22 mouse cellular contexts compared by ENCODE assay signal in genomic region chr2:29732559-29732958, GRCm38 (mm10). TPM values are rescaled to one million over a fixed set of nuclear protein-coding genes. Genes with fewer than 3 reads are reported as not detected.
"Had no signal": no experiment of that assay in that cellular context is flagged by ENCODE, and none has a peak within 500 bp of the region (broad histone marks: within the 10 kb centered on the region; RNA-seq: fewer than 3 reads in every experiment).

No protein-coding gene starts in this region.

- H3K4me2 ChIP-seq: hindbrain, embryonic 15.5 days; liver, embryonic 13.5 days; lung, embryonic 15.5 days; midbrain, embryonic 11.5 days; midbrain, embryonic 15.5 days; neural tube, embryonic 12.5 days had no signal

- H3K27me3 ChIP-seq: hindbrain, embryonic 15.5 days; liver, embryonic 13.5 days; lung, embryonic 15.5 days; megakaryocyte, embryonic 14.5 days; midbrain, embryonic 15.5 days; neural tube, embryonic 12.5 days had no signal

- H3K9me3 ChIP-seq: hindbrain, embryonic 15.5 days; limb, embryonic 10.5 days; liver, embryonic 13.5 days; lung, embryonic 15.5 days; megakaryocyte, embryonic 14.5 days; midbrain, embryonic 15.5 days; neural tube, embryonic 12.5 days had no signal

- H3K4me1 ChIP-seq: hindbrain, embryonic 15.5 days; midbrain, embryonic 15.5 days; neural tube, embryonic 12.5 days had no signal

- ATAC-seq: intestine, embryonic 16.5 days; liver, postnatal 0 days; midbrain, embryonic 15.5 days had no signal

- H3K4me3 ChIP-seq: hindbrain, embryonic 15.5 days; left cerebral cortex, adult 2 months; limb, embryonic 10.5 days; liver, embryonic 13.5 days; lung, embryonic 15.5 days; megakaryocyte, embryonic 14.5 days; midbrain, embryonic 15.5 days; neural tube, embryonic 12.5 days had no signal

- H3K27ac ChIP-seq: hindbrain, embryonic 15.5 days; left cerebral cortex, adult 2 months; limb, embryonic 10.5 days; liver, embryonic 13.5 days; lung, embryonic 15.5 days; macrophage; midbrain, embryonic 15.5 days; neural tube, embryonic 12.5 days had no signal

- H3K9ac ChIP-seq: hindbrain, embryonic 15.5 days; liver, embryonic 13.5 days; liver, postnatal 0 days; lung, embryonic 15.5 days; midbrain, embryonic 15.5 days; neural tube, embryonic 12.5 days had no signal

- DNase-seq: liver, embryonic 13.5 days; liver, postnatal 0 days; lung, postnatal 14 days; right cerebral cortex, postnatal 4 days; spleen, adult 18-20 months; thymus, postnatal 14 days had no signal

RNA-seq across cellular contexts. Expression of gene Gm13420, which starts 18.9 kb away (rescaled TPM):
- total RNA-seq: monocyte, adult 5-6 weeks; neutrophil, adult 5-6 weeks had no signal
- polyA plus RNA-seq: macrophage; midbrain, embryonic 11.5 days; neural tube, embryonic 12.5 days had no signal

RNA-seq across cellular contexts. Expression of gene Gm13547, which starts 26.6 kb away (rescaled TPM):
- total RNA-seq: layer of hippocampus, postnatal 25 days; left cerebral cortex, adult 2 months; left cerebral cortex, postnatal 14 days; monocyte, adult 5-6 weeks had no signal
- polyA plus RNA-seq: intestine, embryonic 16.5 days; limb, embryonic 14.5 days; liver, embryonic 13.5 days; liver, postnatal 0 days; lung, embryonic 15.5 days; macrophage; midbrain, embryonic 11.5 days; stomach, embryonic 16.5 days had no signal

RNA-seq across cellular contexts. Expression of gene Coq4, which starts 54.7 kb away (rescaled TPM):
- total RNA-seq: monocyte, adult 5-6 weeks had no signal
